Mouse (Mus musculus) CH12.LX (cell line): ENCODE data around the gene Cdh5. TPM values are rescaled to one million over a fixed set of nuclear protein-coding genes. Genes with fewer than 3 reads are reported as not detected.
"Not testable (repeated sequence)": the region's sequence is repeated elsewhere in the genome, so short reads cannot be mapped to it uniquely, and the experiment has no call there.

ENCODE experiments used
- DNase-seq: peaks from one replicate; pipeline ENCODE4 v3.0.0-alpha.2; 2013; ENCODE audit errors: extremely low read depth
- H3K27ac ChIP-seq: 2 replicates; pipeline ENCODE4 v1.5.1; 2012; ENCODE audit warnings: low read depth, mild to moderate bottlenecking, control low read depth, moderate library complexity; ENCODE audit not compliant: insufficient read depth
- H3K27me3 ChIP-seq: replicated peaks from 2 replicates; pipeline ENCODE3; 2012; ENCODE audit warnings: inconsistent platforms
- H3K36me3 ChIP-seq, 2 experiments: replicated peaks in 1 of 2; 2 replicates each; pipeline versions ENCODE3 to v1.6.1; 2012; ENCODE audit warnings: inconsistent platforms in 1 of 2, low read length in 1 of 2, mild to moderate bottlenecking in 1 of 2, mixed read lengths in 1 of 2, moderate library complexity in 1 of 2; ENCODE audit not compliant: control insufficient read depth in 1 of 2, insufficient read depth in 1 of 2
- H3K4me1 ChIP-seq, 2 experiments: 2 replicates each; pipeline ENCODE4 v1.6.1; 2012; ENCODE audit warnings: inconsistent platforms in 1 of 2, moderate library complexity in 1 of 2; ENCODE audit not compliant: insufficient read depth in 2 of 2, control insufficient read depth in 1 of 2
- H3K4me2 ChIP-seq: 2 replicates; pipeline ENCODE4 v1.6.1; 2012; ENCODE audit warnings: low read depth, mild to moderate bottlenecking, control low read depth; ENCODE audit not compliant: poor library complexity, insufficient read depth, severe bottlenecking
- H3K4me3 ChIP-seq, 3 experiments: fragments of 150-350 bp in 1 of 3; sonication (generic) in 1 of 3; replicated peaks in 1 of 3; 2 replicates each; pipeline versions ENCODE3 to v1.5.1; 2011 to 2012; ENCODE audit warnings: low read depth in 2 of 3, low read length in 2 of 3, mild to moderate bottlenecking in 2 of 3, moderate library complexity in 2 of 3, control low read depth in 1 of 3, improper control_type of control experiment in 1 of 3, inconsistent platforms in 1 of 3, mixed read lengths in 1 of 3; ENCODE audit not compliant: poor library complexity in 1 of 3
- H3K79me2 ChIP-seq: replicated peaks from 2 replicates; pipeline ENCODE4 v1.6.1; 2012; ENCODE audit warnings: mild to moderate bottlenecking, moderate library complexity; ENCODE audit not compliant: control insufficient read depth, poor library complexity, insufficient read depth, severe bottlenecking; ENCODE audit errors: extremely low read depth
- H3K9ac ChIP-seq: 2 replicates; pipeline ENCODE4 v1.6.1; 2012; ENCODE audit warnings: low read depth, mild to moderate bottlenecking, control low read depth, moderate library complexity; ENCODE audit not compliant: insufficient read depth
- H3K9me3 ChIP-seq: replicated peaks from 2 replicates; pipeline ENCODE3; 2012; ENCODE audit warnings: low read length, inconsistent platforms, mixed read lengths
- CTCF ChIP-seq, 2 experiments: IDR thresholded peaks in 1 of 2; conservative IDR thresholded peaks in 1 of 2; 2 replicates each; pipeline ENCODE4 v1.5.1; 2011 to 2012; ENCODE audit warnings: low read depth in 2 of 2, low read length in 2 of 2, improper control_type of control experiment in 1 of 2, inconsistent platforms in 1 of 2, mild to moderate bottlenecking in 1 of 2, moderate library complexity in 1 of 2
- E2F4 ChIP-seq: IDR thresholded peaks from 2 replicates; pipeline ENCODE4 v1.6.1; 2011; ENCODE audit warnings: low read depth, low read length, improper control_type of control experiment; ENCODE audit not compliant: insufficient replicate concordance
- ELF1 ChIP-seq: IDR thresholded peaks from 2 replicates; pipeline ENCODE4 v1.6.1; 2014; ENCODE audit warnings: low read depth, mild to moderate bottlenecking, inconsistent platforms, low read length, improper control_type of control experiment
- HCFC1 ChIP-seq: IDR thresholded peaks from 2 replicates; pipeline ENCODE4 v1.6.1; 2012; ENCODE audit warnings: low read depth, mild to moderate bottlenecking, inconsistent platforms, low read length, improper control_type of control experiment
- IRF4 ChIP-seq: IDR thresholded peaks from 2 replicates; pipeline ENCODE4 v1.6.1; 2014; ENCODE audit warnings: low read depth, mild to moderate bottlenecking, inconsistent platforms, low read length, improper control_type of control experiment
- JUN ChIP-seq: IDR thresholded peaks from 2 replicates; pipeline ENCODE4 v1.6.1; 2011; ENCODE audit warnings: low read depth, mild to moderate bottlenecking, low read length, improper control_type of control experiment, moderate library complexity; ENCODE audit not compliant: insufficient read depth
- MAFK ChIP-seq: IDR thresholded peaks from 2 replicates; pipeline ENCODE4 v1.6.1; 2011; ENCODE audit warnings: low read length, improper control_type of control experiment; ENCODE audit not compliant: insufficient replicate concordance
- MAX ChIP-seq: IDR thresholded peaks from 2 replicates; pipeline ENCODE4 v1.6.1; 2011; ENCODE audit warnings: low read length, improper control_type of control experiment
- MAZ ChIP-seq: IDR thresholded peaks from 2 replicates; pipeline ENCODE4 v1.6.1; 2012; ENCODE audit warnings: low read depth, mild to moderate bottlenecking, inconsistent platforms, low read length, improper control_type of control experiment, moderate library complexity
- MEF2A ChIP-seq: IDR thresholded peaks from 2 replicates; pipeline ENCODE4 v1.6.1; 2014; ENCODE audit warnings: low read depth, mild to moderate bottlenecking, inconsistent platforms, low read length, improper control_type of control experiment, borderline replicate concordance
- PAX5 ChIP-seq: IDR thresholded peaks from 2 replicates; pipeline ENCODE4 v1.6.1; 2012; ENCODE audit warnings: low read length, inconsistent platforms, mixed read lengths
- POLR2AphosphoS2 ChIP-seq: IDR thresholded peaks from 2 replicates; pipeline ENCODE4 v1.6.1; 2011; ENCODE audit warnings: low read depth, low read length, improper control_type of control experiment
- RAD21 ChIP-seq: IDR thresholded peaks from 2 replicates; pipeline ENCODE4 v1.6.1; 2011; ENCODE audit warnings: low read depth, mild to moderate bottlenecking, low read length, improper control_type of control experiment, moderate library complexity
- RCOR1 ChIP-seq: conservative IDR thresholded peaks from 2 replicates; pipeline ENCODE4 v1.6.1; 2012; ENCODE audit warnings: low read depth, mild to moderate bottlenecking, inconsistent platforms, low read length, improper control_type of control experiment
- SIN3A ChIP-seq: IDR thresholded peaks from 2 replicates; pipeline ENCODE4 v1.6.1; 2012; ENCODE audit warnings: low read length, improper control_type of control experiment, inconsistent platforms
- SMC3 ChIP-seq: IDR thresholded peaks from 2 replicates; pipeline ENCODE4 v1.6.1; 2011; ENCODE audit warnings: low read depth, low read length, improper control_type of control experiment
- TBP ChIP-seq: conservative IDR thresholded peaks from 2 replicates; pipeline ENCODE4 v1.6.1; 2011; ENCODE audit warnings: low read depth, low read length, improper control_type of control experiment
- USF1 ChIP-seq: IDR thresholded peaks from 2 replicates; pipeline ENCODE4 v1.6.1; 2014; ENCODE audit warnings: low read depth, mild to moderate bottlenecking, inconsistent platforms, low read length, improper control_type of control experiment
- ZC3H11A ChIP-seq: IDR thresholded peaks from 2 replicates; pipeline ENCODE4 v1.6.1; 2012; ENCODE audit warnings: low read depth, mild to moderate bottlenecking, inconsistent platforms, low read length, improper control_type of control experiment
- ZKSCAN1 ChIP-seq: IDR thresholded peaks from 2 replicates; pipeline ENCODE4 v1.6.1; 2012; ENCODE audit warnings: low read depth, inconsistent platforms, low read length, improper control_type of control experiment, borderline replicate concordance
- ZMIZ1 ChIP-seq: IDR thresholded peaks from 2 replicates; pipeline ENCODE4 v1.6.1; 2012; ENCODE audit warnings: low read depth, mild to moderate bottlenecking, inconsistent platforms, low read length, improper control_type of control experiment
- ZNF384 ChIP-seq: IDR thresholded peaks from 2 replicates; pipeline ENCODE4 v1.6.1; 2012; ENCODE audit warnings: low read depth, low read length, improper control_type of control experiment, inconsistent platforms
- dilution Hi-C: fragments of 300-500 bp; cut with MboI; formaldehyde crosslinking; loops from 2 replicates; pipeline ENCODE4 v1.14.3; 2020; ENCODE audit warnings: low sequenced_read_pairs; ENCODE audit not compliant: extremely low pct_unique_long_range_greater_than_20kb, extremely low pct_ligation_motif_present
- in situ Hi-C: fragments of 300-500 bp; cut with MboI; formaldehyde crosslinking; loops from 3 replicates; pipeline ENCODE4 v1.14.3; 2019; ENCODE audit warnings: low sequenced_read_pairs, low pct_ligation_motif_present, low pct_unique_long_range_greater_than_20kb, mixed read lengths
- polyA plus RNA-seq: library from polyadenylated mRNA; unstranded; fragments of >175 nt; gene quantifications from 2 replicates; pipeline ENCODE4 v1.2.1, GENCODE M21; 2012; ENCODE audit warnings: low read depth; ENCODE audit not compliant: insufficient read length
- total RNA-seq, 2 experiments: library from RNA; depleted of rRNA; stranded (reverse); fragments of 300-350 nt in 1 of 2; fragments of >200 nt in 1 of 2; gene quantifications; 2 replicates each; pipeline ENCODE4 v1.2.3; 2012 to 2014

Cdh5 gene
- total and polyA plus RNA-seq, 3 experiments: 0.25 to 1.8 (median 0.48) TPM

- Histone ChIP-seq H3K27me3 (no peaks in the 10 kb centered on the region), H3K36me3 (no peaks in the 10 kb centered on the region), H3K4me1 (peaks cover 0 to 14% of the 10 kb centered on the region in 2 experiments; a peak in 2 of 4 replicates), H3K9me3 (no peaks in the 10 kb centered on the region), H3K27ac (no peak overlapping the region), H3K4me2 (no peak overlapping the region), H3K9ac (no peak overlapping the region), H3K79me2 (no peaks in the 10 kb centered on the region), H3K4me3 (no peak overlapping the region)
- TF ChIP-seq HCFC1 (no peak), SIN3A (no peak), E2F4 (no peak)
- dilution Hi-C loops (no loop called here), in situ Hi-C loops (no loop called here)
- no peak for DNase-seq
These were observed 12.5 kb upstream of the Cdh5 start for GRCm38 (mm10) chr8:104088881-104089280.

- H3K4me1 ChIP-seq: peaks cover 0 to 14% of the 10 kb centered on the region in 2 experiments; a peak in 2 of 4 replicates
- peak; percentile 52 to 58; a peak in 3 of 4 replicates for TF ChIP-seq CTCF (conservative IDR thresholded peaks at IDR 0.05 in 1 of 2, IDR thresholded peaks at IDR 0.05 in 1 of 2; ENCODE audit: low read depth in 2 of 2, low read length in 2 of 2)
- peak; percentile 25 for TF ChIP-seq SMC3
- 0 out of 2 replicates have a peak, but pooled peaks have one; percentile 34 for TF ChIP-seq SIN3A
- TF ChIP-seq RAD21: peak; percentile 10
- peak overlapping the region; percentile 13 to 39 (median 26) for H3K4me3 ChIP-seq
- dilution Hi-C loops, H3K9ac ChIP-seq, H3K36me3 ChIP-seq, DNase-seq, H3K27me3 ChIP-seq, in situ Hi-C loops, H3K9me3 ChIP-seq, H3K79me2 ChIP-seq: not testable (repeated sequence)
- H3K27ac ChIP-seq: 0 out of 2 replicates have a peak overlapping the region, but pooled peaks have one; percentile 37
- peak overlapping the region; percentile 97 for H3K4me2 ChIP-seq
These were observed 10.2 kb upstream of the Cdh5 start for GRCm38 (mm10) chr8:104090993-104091900.

- in situ Hi-C loops: no loop called here
- dilution Hi-C loops: no loop called here
- Histone ChIP-seq H3K79me2 (no peaks in the 10 kb centered on the region), H3K27ac (no peak overlapping the region), H3K9me3 (no peaks in the 10 kb centered on the region), H3K4me1 (peaks cover 0 to 10% of the 10 kb centered on the region in 2 experiments; a peak in 2 of 4 replicates), H3K4me2 (no peak overlapping the region), H3K4me3 (no peak overlapping the region), H3K36me3 (no peaks in the 10 kb centered on the region), H3K27me3 (peaks cover 6% of the 10 kb centered on the region), H3K9ac (no peak overlapping the region)
- no peak for DNase-seq
- no peak for TF ChIP-seq JUN
- no peak for TF ChIP-seq ZC3H11A
- TF ChIP-seq ZNF384: no peak
- no peak for TF ChIP-seq MAX
- no peak for TF ChIP-seq MEF2A
- no peak for TF ChIP-seq MAZ
- no peak for TF ChIP-seq RCOR1
- TF ChIP-seq POLR2AphosphoS2: no peak
- TF ChIP-seq ZKSCAN1: no peak
- no peak for TF ChIP-seq ZMIZ1
- TF ChIP-seq ELF1: no peak
- TF ChIP-seq USF1: no peak
- no peak for TF ChIP-seq IRF4
- TF ChIP-seq CTCF (conservative IDR thresholded peaks at IDR 0.05 in 1 of 2, IDR thresholded peaks at IDR 0.05 in 1 of 2; ENCODE audit: low read depth in 2 of 2, low read length in 2 of 2): no peak
- TF ChIP-seq SMC3: no peak
- no peak for TF ChIP-seq PAX5
- TF ChIP-seq TBP: no peak
- no peak for TF ChIP-seq E2F4
- no peak for TF ChIP-seq MAFK
These were observed 8.1 kb upstream of the Cdh5 start for GRCm38 (mm10) chr8:104093336-104093735.
